Mouse (Mus musculus) liver, embryonic 14.5 days (tissue): Measurements from ENCODE around the gene Otc.

Experiments
- CTCF ChIP-seq: IDR thresholded peaks from 2 replicates; pipeline ENCODE4 v1.5.1; 2016; ENCODE audit warnings: antibody characterized with exemption, low read depth, control low read depth
- EP300 ChIP-seq: IDR thresholded peaks from 2 replicates; pipeline ENCODE4 v1.6.1; 2016; ENCODE audit warnings: antibody characterized with exemption, low read depth

- no peak for TF ChIP-seq CTCF
- no peak for TF ChIP-seq EP300
Measured at GRCm38 (mm10) chrX:10233051-10233450, 19.1 kb upstream of the Otc start.
